Mouse (Mus musculus): Measurements from ENCODE around the gene Dnaic1. TPM values are rescaled to one million over a fixed set of nuclear protein-coding genes. Genes with fewer than 3 reads are reported as not detected.

The Dnaic1 gene
- polyA plus RNA-seq, 1 experiment from 2014 or later, result 0.40 TPM

DNA sequence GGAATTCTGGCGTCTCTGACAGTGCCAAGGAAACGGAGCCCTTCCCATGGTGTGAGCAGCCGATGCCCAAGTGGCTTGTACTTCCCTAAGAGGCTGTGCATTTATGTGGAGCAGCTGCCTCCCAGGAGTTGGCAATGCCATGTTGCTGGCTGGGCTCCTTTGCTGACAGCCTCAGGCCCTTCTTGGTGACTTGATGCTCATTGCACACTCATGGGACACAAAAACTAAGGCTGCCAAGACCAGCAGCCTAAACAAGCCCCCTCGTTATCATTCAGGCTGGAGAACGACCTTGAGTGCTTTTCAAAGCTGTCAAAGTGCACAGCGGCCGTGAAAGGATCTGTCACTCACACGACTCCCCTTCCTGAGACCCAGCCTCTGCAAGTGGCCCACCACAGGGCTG lies 42.6 kb downstream of the Dnaic1 start:
- TF ChIP-seq CTCF (IDR thresholded peaks at IDR 0.05), result no peak
- no peak for DNase-seq (ENCODE audit: low read depth, low spot score)
- no peak for ATAC-seq
- H3K27me3 ChIP-seq, result no peaks in the 10 kb centered on the region
- in situ Hi-C loops (cut with MboI; ENCODE audit: low pct_unique_long_range_greater_than_20kb), result loop anchor here (5.0 kb wide), 4 partner anchors 35 to 145 kb away; partner anchors contain the start of genes Dnaic1, Fam219a and Nudt2
- ChIA-PET CTCF (interaction anchor here (1.4 to 1.5 kb wide), 2 partner anchors 41 to 60 kb away, joined by 3 to 4 read pairs; no protein-coding TSS in a partner anchor), POLR2A (no interaction called here)

DNA sequence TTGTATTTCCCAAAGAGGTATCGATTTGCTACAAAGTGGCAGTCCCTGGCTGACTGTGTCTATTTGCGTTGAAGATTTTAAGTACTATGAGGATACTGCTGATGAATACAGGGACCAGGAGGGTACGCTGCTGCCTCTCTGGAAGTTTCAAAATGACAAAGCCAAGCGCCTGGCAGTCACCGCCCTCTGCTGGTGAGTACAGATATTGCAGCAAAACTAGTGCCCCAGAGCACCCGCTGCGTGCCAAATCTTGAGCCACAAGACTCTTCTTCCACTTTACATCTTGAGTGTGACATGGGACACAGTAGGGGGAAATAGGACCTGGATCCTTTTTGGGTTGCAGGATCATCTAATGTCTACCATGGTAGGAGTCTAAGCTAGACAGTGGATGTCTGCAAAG lies 44.6 kb downstream of the Dnaic1 start:
- POLR2A ChIA-PET, result no interaction called here
- ATAC-seq (no peak), DNase-seq (ENCODE audit: low read depth, low spot score) (no peak)
- TF ChIP-seq CTCF (IDR thresholded peaks at IDR 0.05), result peak; percentile 96
- in situ Hi-C loops (cut with MboI; ENCODE audit: low pct_unique_long_range_greater_than_20kb), result loop anchor here (5.0 kb wide), 4 partner anchors 33 to 147 kb away; partner anchors contain the start of genes Dnaic1, Fam219a and Nudt2
- CTCF ChIA-PET, result interaction anchor here (0.7 to 3.1 kb wide), 7 partner anchors 23 to 145 kb away, joined by 3 to 16 read pairs (median 4); partner anchors contain the start of genes Dnaic1 and Fam219a
- no peaks in the 10 kb centered on the region for H3K27me3 ChIP-seq

GRCm38 (mm10) chr4:41615661-41616599 lies 46.4 kb downstream of the Dnaic1 start:
- ATAC-seq (no peak), DNase-seq (ENCODE audit: low read depth, low spot score) (no peak)
- CTCF ChIA-PET, result interaction anchor here (0.8 to 3.1 kb wide), 8 partner anchors 30 to 146 kb away, joined by 3 to 16 read pairs (median 3); no protein-coding TSS in a partner anchor
- POLR2A ChIA-PET, result no interaction called here
- H3K27me3 ChIP-seq, result no peaks in the 10 kb centered on the region
- TF ChIP-seq CTCF (IDR thresholded peaks at IDR 0.05), result no peak
- in situ Hi-C loops (cut with MboI; ENCODE audit: low pct_unique_long_range_greater_than_20kb), result no loop called here

GRCm38 (mm10) chr4:41618916-41619746 lies 49.6 kb downstream of the Dnaic1 start:
- POLR2A ChIA-PET, result interaction anchor here (1.0 kb wide), 1 partner anchor 74 kb away, joined by 3 read pairs; no protein-coding TSS in a partner anchor
- peak; percentile 88 for DNase-seq (ENCODE audit: low read depth, low spot score)
- in situ Hi-C loops (cut with MboI; ENCODE audit: low pct_unique_long_range_greater_than_20kb), result no loop called here
- peak; percentile 81 for ATAC-seq
- CTCF ChIA-PET, result interaction anchor here (0.9 to 1.4 kb wide), 2 partner anchors 18 to 27 kb away, joined by 3 to 4 read pairs; no protein-coding TSS in a partner anchor
- no peaks in the 10 kb centered on the region for H3K27me3 ChIP-seq
- TF ChIP-seq CTCF (IDR thresholded peaks at IDR 0.05), result no peak

GRCm38 (mm10) chr4:41622071-41622470 lies 52.5 kb downstream of the Dnaic1 start:
- in situ Hi-C loops (cut with MboI; ENCODE audit: low pct_unique_long_range_greater_than_20kb), result no loop called here
- TF ChIP-seq CTCF (IDR thresholded peaks at IDR 0.05), result no peak
- ChIA-PET CTCF (no interaction called here), POLR2A (no interaction called here)
- ATAC-seq, result no peak
- no peak for DNase-seq (ENCODE audit: low read depth, low spot score)
- no peaks in the 10 kb centered on the region for H3K27me3 ChIP-seq

DNA sequence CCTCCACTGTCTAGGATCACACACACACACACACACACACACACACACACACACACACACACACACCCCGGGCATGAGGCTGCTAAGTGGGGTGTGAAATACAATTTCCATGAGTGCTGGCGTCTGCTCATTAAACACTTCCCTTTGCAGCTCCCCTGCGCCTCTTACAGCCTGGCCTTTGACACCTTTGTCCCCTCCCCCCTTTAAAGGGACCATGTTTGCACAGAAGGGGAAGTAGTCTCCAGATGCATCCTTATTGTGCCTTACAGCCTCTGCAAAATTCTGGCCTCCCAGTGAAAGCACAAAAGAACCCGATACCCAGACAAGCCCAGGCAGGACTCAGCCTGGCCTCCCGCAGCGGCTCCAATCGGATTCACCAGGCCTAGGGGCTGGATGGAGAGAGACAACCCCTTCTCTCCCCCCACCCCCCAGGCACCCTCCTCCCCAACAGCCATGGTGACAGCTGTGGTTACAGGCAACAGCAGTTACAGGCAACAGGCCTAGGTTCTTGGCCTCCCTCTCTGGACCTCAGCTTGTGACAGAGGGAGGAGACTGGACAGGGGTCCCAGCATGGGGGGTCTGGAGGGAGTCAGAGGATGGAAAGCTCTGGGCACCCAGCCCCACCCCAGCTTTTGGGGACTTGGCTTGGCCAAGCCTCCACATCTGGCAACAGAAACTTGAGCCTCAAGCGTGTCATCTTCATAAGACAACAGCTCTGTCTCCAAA lies 58.8 kb downstream of the Dnaic1 start:
- H3K27me3 ChIP-seq, result no peaks in the 10 kb centered on the region
- DNase-seq (ENCODE audit: low read depth, low spot score), result no peak
- POLR2A ChIA-PET, result no interaction called here
- CTCF ChIA-PET, result interaction anchor here (1.1 kb wide), 1 partner anchor 9 kb away, joined by 3 read pairs; no protein-coding TSS in a partner anchor
- in situ Hi-C loops (cut with MboI; ENCODE audit: low pct_unique_long_range_greater_than_20kb), result no loop called here
- no peak for ATAC-seq
- no peak for TF ChIP-seq CTCF (IDR thresholded peaks at IDR 0.05)

DNA sequence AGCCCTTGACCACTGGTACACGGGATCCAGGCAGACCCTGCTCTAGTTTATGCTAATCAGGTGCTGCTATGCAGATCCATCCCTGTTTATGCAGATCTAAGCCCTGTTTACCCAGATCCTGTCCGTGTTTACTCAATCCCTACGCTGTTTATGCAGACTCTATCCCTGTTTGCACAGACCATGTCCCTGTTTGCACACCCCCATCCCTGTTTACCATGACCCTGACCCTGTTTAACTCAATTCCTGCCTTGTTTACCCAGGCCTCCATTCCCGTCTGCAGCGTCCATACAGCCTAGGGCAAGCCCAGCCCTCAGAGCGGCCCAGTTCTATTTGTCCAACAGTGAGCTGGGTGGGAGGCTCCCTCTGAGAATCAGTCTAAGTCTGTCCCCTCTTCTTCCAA lies 60.6 kb downstream of the Dnaic1 start:
- CTCF ChIA-PET, result no interaction called here
- DNase-seq (ENCODE audit: low read depth, low spot score), result no peak
- POLR2A ChIA-PET, result no interaction called here
- no peaks in the 10 kb centered on the region for H3K27me3 ChIP-seq
- no peak for TF ChIP-seq CTCF (IDR thresholded peaks at IDR 0.05)
- in situ Hi-C loops (cut with MboI; ENCODE audit: low pct_unique_long_range_greater_than_20kb), result no loop called here
- ATAC-seq, result no peak

DNA sequence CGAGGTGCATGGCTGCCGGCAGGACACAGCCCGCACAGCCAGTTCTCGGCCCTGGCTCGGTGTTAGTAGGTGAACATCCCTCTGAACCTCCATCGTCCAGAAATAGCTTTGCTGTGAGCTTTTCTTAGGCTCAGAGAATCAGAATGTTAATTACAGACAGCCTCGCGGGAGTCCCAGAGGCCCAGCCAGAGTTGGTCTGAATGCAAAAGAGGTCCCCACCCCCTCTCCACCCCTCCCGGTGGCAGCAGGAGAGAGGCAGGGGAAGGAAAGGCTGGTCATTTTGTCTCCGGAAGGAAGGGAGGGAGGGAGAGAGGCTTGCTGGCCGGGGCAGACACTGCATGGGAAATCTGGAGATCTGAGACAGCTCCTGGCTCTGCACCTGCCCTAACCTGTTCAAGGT lies 61.8 kb downstream of the Dnaic1 start:
- TF ChIP-seq CTCF (IDR thresholded peaks at IDR 0.05), result no peak

DNA sequence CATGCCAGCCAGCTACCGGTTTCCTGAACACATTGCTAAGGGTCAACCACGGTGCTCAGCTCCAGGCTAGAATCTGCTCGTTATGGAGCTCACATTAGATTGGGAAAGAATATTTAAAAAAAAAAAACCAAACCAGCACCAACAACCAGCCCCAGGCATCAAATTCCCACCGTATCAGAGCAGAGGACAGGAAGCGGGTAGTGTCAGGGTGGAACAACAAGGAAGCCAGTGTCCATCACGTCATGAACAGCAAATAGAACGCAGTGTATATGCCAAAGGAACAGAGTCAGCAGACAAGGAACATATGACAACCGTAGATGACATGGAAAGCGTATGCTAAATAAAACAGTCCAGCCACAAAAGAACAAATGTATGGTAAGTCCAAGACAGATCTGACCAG lies 63.4 kb downstream of the Dnaic1 start:
- DNase-seq (ENCODE audit: low read depth, low spot score) (no peak), ATAC-seq (no peak)
- ChIA-PET CTCF (interaction anchor here (1.0 to 1.5 kb wide), 2 partner anchors 8 to 10 kb away, joined by 3 to 4 read pairs; no protein-coding TSS in a partner anchor), POLR2A (no interaction called here)
- in situ Hi-C loops (cut with MboI; ENCODE audit: low pct_unique_long_range_greater_than_20kb), result no loop called here
- H3K27me3 ChIP-seq, result no peaks in the 10 kb centered on the region
- TF ChIP-seq CTCF (IDR thresholded peaks at IDR 0.05), result no peak

More for the DNA sequence above, 61.8 kb downstream of the Dnaic1 start:
- ChIA-PET CTCF (no interaction called here), POLR2A (no interaction called here)
- H3K27me3 ChIP-seq, result no peaks in the 10 kb centered on the region
- in situ Hi-C loops (cut with MboI; ENCODE audit: low pct_unique_long_range_greater_than_20kb), result no loop called here
- ATAC-seq (no peak), DNase-seq (ENCODE audit: low read depth, low spot score) (no peak)

DNA sequence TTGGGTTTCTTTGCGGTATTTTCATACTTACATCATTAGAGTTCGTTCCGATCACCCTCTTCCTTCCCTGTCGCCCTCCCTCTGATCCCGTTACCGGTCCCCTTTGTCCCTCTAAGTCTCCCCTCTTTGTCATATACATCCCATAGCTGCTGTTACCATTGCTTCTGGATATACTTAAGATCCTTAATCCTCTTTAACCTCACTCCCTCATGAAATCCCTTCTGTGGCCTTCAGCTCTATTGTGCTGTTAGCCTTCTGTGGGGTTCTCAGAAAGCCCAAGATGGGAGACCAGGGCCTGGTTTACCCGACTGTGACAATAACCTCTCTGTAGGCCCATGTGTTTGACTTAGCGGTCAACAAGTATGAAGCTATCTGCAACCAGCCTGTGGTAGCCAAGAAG lies 65.1 kb downstream of the Dnaic1 start:
- ATAC-seq (no peak), DNase-seq (ENCODE audit: low read depth, low spot score) (no peak)
- no peak for TF ChIP-seq CTCF (IDR thresholded peaks at IDR 0.05)
- H3K27me3 ChIP-seq, result no peaks in the 10 kb centered on the region
- POLR2A ChIA-PET, result no interaction called here
- in situ Hi-C loops (cut with MboI; ENCODE audit: low pct_unique_long_range_greater_than_20kb), result no loop called here
- CTCF ChIA-PET, result interaction anchor here (1.3 kb wide), 1 partner anchor 73 kb away, joined by 3 read pairs; no protein-coding TSS in a partner anchor
